ENCODE assay signal across 12 mouse cellular contexts in the genomic region with DNA sequence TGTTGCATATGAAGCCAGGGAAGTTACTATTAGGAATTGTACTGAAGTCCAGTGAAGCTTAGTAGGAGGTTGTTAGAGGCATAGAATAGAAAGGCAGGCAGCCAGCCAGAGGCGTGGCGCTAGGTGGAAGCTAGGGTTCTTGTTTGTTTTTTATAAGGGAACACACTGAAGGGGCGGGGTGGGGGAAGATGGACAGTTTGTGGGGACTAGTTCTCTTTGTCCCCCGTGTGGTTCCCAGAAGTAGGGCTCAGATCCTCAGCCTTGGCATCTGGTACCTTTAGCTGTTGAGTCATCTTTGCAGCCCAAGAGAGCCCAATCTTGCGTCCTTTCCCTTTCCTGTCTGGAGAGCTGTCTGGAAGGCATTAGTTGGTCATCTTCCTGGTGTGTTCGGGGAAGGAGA. TPM values are rescaled to one million over a fixed set of nuclear protein-coding genes. Genes with fewer than 3 reads are reported as not detected.
DNase-seq lines count a peak whose midpoint lies in the region; ATAC-seq lines count a peak whose summit lies in the region.
"Had no signal": no experiment of that assay in that cellular context is flagged by ENCODE, and none has a peak within 500 bp of the region (broad histone marks: within the 10 kb centered on the region; RNA-seq: fewer than 3 reads in every experiment).

No protein-coding gene starts in this region.

- DNase-seq in adrenal gland, adult (ENCODE audit: inconsistent age in 2 of 2, low spot score in 1 of 2), result peak; percentile 64 to 86
- no peak for DNase-seq in adrenal gland, postnatal 25 days
- DNase-seq in liver, result no peak
- DNase-seq in heart, postnatal 4 days, result peak; percentile 24
- DNase-seq in right cerebral cortex, adult 18-20 months, result no peak
- DNase-seq: cerebellum, postnatal 14 days had no signal

- H3K27ac ChIP-seq in liver, embryonic 15.5 days (replicated peaks), result no peak overlapping the region; the same call in 1 of the 2 replicates
- peak overlapping the region; percentile 91; the same call in 1 of the 2 replicates for H3K27ac ChIP-seq in stomach, embryonic 16.5 days (ENCODE audit: low read length)
- H3K27ac ChIP-seq: hindbrain, embryonic 10.5 days; limb, embryonic 13.5 days had no signal

- WGBS in liver, embryonic 15.5 days (ENCODE audit: insufficient replicate concordance), result 52% methylated on average over 6 of the region's 6 CpGs
- WGBS in stomach, embryonic 16.5 days, result 62% methylated on average over 6 of the region's 6 CpGs

- 0 out of 2 replicates have a peak overlapping the region, but pooled peaks have one; percentile 16 for H3K4me2 ChIP-seq in liver, embryonic 15.5 days
- H3K4me2 ChIP-seq in stomach, embryonic 16.5 days (ENCODE audit: low read depth, low read length), result 0 out of 2 replicates have a peak overlapping the region, but pooled peaks have one; percentile 14
- H3K4me2 ChIP-seq: limb, embryonic 13.5 days had no signal

- H3K36me3 ChIP-seq in liver, embryonic 15.5 days (replicated peaks), result peaks cover 46% of the 10 kb centered on the region
- H3K36me3 ChIP-seq in stomach, embryonic 16.5 days (ENCODE audit: control insufficient read depth, insufficient read depth, low read length), result peaks cover 21% of the 10 kb centered on the region; the same call in 1 of the 2 replicates

- H3K27me3 ChIP-seq in liver, embryonic 15.5 days, result no peaks in the 10 kb centered on the region
- H3K27me3 ChIP-seq in stomach, embryonic 16.5 days (ENCODE audit: control insufficient read depth, insufficient read depth, low read length), result no peaks in the 10 kb centered on the region
- H3K27me3 ChIP-seq: limb, embryonic 13.5 days had no signal

- H3K9ac ChIP-seq in liver, embryonic 15.5 days, result no peak overlapping the region
- no peak overlapping the region for H3K9ac ChIP-seq in stomach, embryonic 16.5 days (ENCODE audit: low read length)
- H3K9ac ChIP-seq: limb, embryonic 13.5 days had no signal

- ATAC-seq in liver, embryonic 15.5 days (ENCODE audit: insufficient read depth), result no peak
- no peak for ATAC-seq in stomach, embryonic 16.5 days (ENCODE audit: insufficient read depth, low FRiP score)
- no peak for ATAC-seq in inflammation-experienced regulatory T-cells, adult 6 months

- no peaks in the 10 kb centered on the region for H3K9me3 ChIP-seq in liver, embryonic 15.5 days (replicated peaks)
- H3K9me3 ChIP-seq in stomach, embryonic 16.5 days (replicated peaks; ENCODE audit: control insufficient read depth, low read length), result no peaks in the 10 kb centered on the region
- H3K9me3 ChIP-seq: hindbrain, embryonic 10.5 days; limb, embryonic 13.5 days had no signal

- H3K4me1 ChIP-seq in liver, embryonic 15.5 days (replicated peaks), result peaks cover 62% of the 10 kb centered on the region
- peaks cover 40% of the 10 kb centered on the region for H3K4me1 ChIP-seq in stomach, embryonic 16.5 days (ENCODE audit: control insufficient read depth, insufficient read depth, low read length)

- no peak overlapping the region for H3K4me3 ChIP-seq in liver, embryonic 15.5 days (replicated peaks)
- H3K4me3 ChIP-seq in stomach, embryonic 16.5 days (replicated peaks; ENCODE audit: low read length), result no peak overlapping the region
- H3K4me3 ChIP-seq: erythroblast, embryonic 14.5 days; hindbrain, embryonic 10.5 days; limb, embryonic 13.5 days had no signal

RNA-seq across cellular contexts. Expression of a gene that starts 12.8 kb away (rescaled TPM):
- 178 and 198 TPM in 2 replicates for total RNA-seq in adrenal gland, postnatal 25 days (2021)
- polyA plus RNA-seq in liver, embryonic 15.5 days (2015; fragmentation: Nextera tagmentation; extraction: Ambion mirVana), result 185 and 190 TPM in 2 replicates
- 100 to 1,000 TPM; 127 to 134 TPM for total RNA-seq in heart, postnatal 4 days (2021)
- polyA plus RNA-seq in stomach, embryonic 16.5 days (2015; fragmentation: Nextera tagmentation; extraction: Ambion mirVana), result 525 and 570 TPM in 2 replicates
- 100 to 1,000 TPM; 843 to 975 (median 918) TPM for polyA plus RNA-seq in inflammation-experienced regulatory T-cells, adult 6 months (2017; shearing (Covaris generic))

RNA-seq across cellular contexts. Expression of a gene that starts 18.7 kb away (rescaled TPM):
- total RNA-seq in adrenal gland, postnatal 25 days (2021), result 0.55 and 0.71 TPM in 2 replicates
- 0.05 and 0.08 TPM in 2 replicates for polyA plus RNA-seq in liver, embryonic 15.5 days (2015; fragmentation: Nextera tagmentation; extraction: Ambion mirVana)
- total RNA-seq in heart, postnatal 4 days (2021), result under 1 TPM; 0.12 to 0.23 TPM
- polyA plus RNA-seq in stomach, embryonic 16.5 days (2015; fragmentation: Nextera tagmentation; extraction: Ambion mirVana), result 0.28 and 0.34 TPM in 2 replicates
- polyA plus RNA-seq in inflammation-experienced regulatory T-cells, adult 6 months (2017; shearing (Covaris generic)), result under 1 TPM; 0.18 to 0.51 (median 0.49) TPM
- polyA plus RNA-seq: erythroblast, embryonic 14.5 days had no signal

RNA-seq across cellular contexts. Expression of a gene that starts 32.9 kb away (rescaled TPM):
- total RNA-seq in adrenal gland, postnatal 25 days (2021), result 158 and 190 TPM in 2 replicates
- polyA plus RNA-seq in liver, embryonic 15.5 days (2015; fragmentation: Nextera tagmentation; extraction: Ambion mirVana), result 54.0 and 61.5 TPM in 2 replicates
- 100 to 1,000 TPM; 160 to 164 TPM for total RNA-seq in heart, postnatal 4 days (2021)
- polyA plus RNA-seq in stomach, embryonic 16.5 days (2015; fragmentation: Nextera tagmentation; extraction: Ambion mirVana), result 141 and 142 TPM in 2 replicates
- polyA plus RNA-seq in inflammation-experienced regulatory T-cells, adult 6 months (2017; shearing (Covaris generic)), result 100 to 1,000 TPM; 204 to 305 (median 225) TPM

RNA-seq across cellular contexts. Expression of a gene that starts 33.8 kb away (rescaled TPM):
- total RNA-seq in adrenal gland, postnatal 25 days (2021), result 77.0 and 90.3 TPM in 2 replicates
- polyA plus RNA-seq in liver, embryonic 15.5 days (2015; fragmentation: Nextera tagmentation; extraction: Ambion mirVana), result 71.4 and 75.6 TPM in 2 replicates
- 10 to 100 TPM; 56.4 to 66.5 TPM for total RNA-seq in heart, postnatal 4 days (2021)
- 157 and 158 TPM in 2 replicates for polyA plus RNA-seq in stomach, embryonic 16.5 days (2015; fragmentation: Nextera tagmentation; extraction: Ambion mirVana)
- polyA plus RNA-seq in inflammation-experienced regulatory T-cells, adult 6 months (2017; shearing (Covaris generic)), result 100 to 1,000 TPM; 323 to 414 (median 404) TPM

Comparison
In these comparisons a context has a peak if more than half of its experiments do, and no peak if none do; other contexts are left out.
1. DNase-seq: peak in adrenal gland, adult (2 of 2) and heart, postnatal 4 days (single experiment); none in adrenal gland, postnatal 25 days (single experiment), liver (single experiment) and right cerebral cortex, adult 18-20 months (single experiment).